8 mouse cellular contexts compared by ENCODE assay signal in genomic region chr6:34176864-34177247, GRCm38 (mm10). TPM values are rescaled to one million over a fixed set of nuclear protein-coding genes. Genes with fewer than 3 reads are reported as not detected.
A peak's percentile ranks its signal among the peaks of the same experiment; 100 is the strongest.
DNase-seq lines count a peak whose midpoint lies in the region; ATAC-seq lines count a peak whose summit lies in the region.

Gene Slc35b4 (minus strand): TSS chr6:34177111.

- peak; percentile 99 for DNase-seq in adipocyte (ENCODE audit: low spot score)
- peak; percentile 99 for DNase-seq in embryo, embryonic 10 days (ENCODE audit: low spot score)
- DNase-seq in gastrocnemius, postnatal 10 days = peak; percentile 84
- peak; percentile 96 for DNase-seq in induced T-regulatory cell, adult 2 months (ENCODE audit: low read depth)
- peak; percentile 92 to 97 for DNase-seq in left cerebral cortex, adult 9 months (ENCODE audit: low spot score in 2 of 2)
- DNase-seq in right cerebral cortex, postnatal 14 days = peak; percentile 90
- DNase-seq in urinary bladder, postnatal 36 days (ENCODE audit: low spot score in 2 of 2) = peak; percentile 87 to 93

- peak; percentile 94 for ATAC-seq in megakaryocyte progenitor cell, adult 5-6 weeks (replicated peaks; ENCODE audit: poor library complexity)

RNA-seq across cellular contexts. Expression of gene Slc35b4, which starts in this region (rescaled TPM):
- total RNA-seq in gastrocnemius, postnatal 10 days (2021) = 10 to 100 TPM in 1 of 2 experiments, 1 to 10 TPM in 1; 9.7 to 12.0 TPM
- 30.0 and 30.7 TPM in 2 replicates for total RNA-seq in megakaryocyte progenitor cell, adult 5-6 weeks (2015)
- 19.2 and 19.8 TPM in 2 replicates for total RNA-seq in megakaryocyte progenitor cell, adult 5-6 weeks (2017)

Comparison
In these comparisons a context has a peak if more than half of its experiments do, and no peak if none do; other contexts are left out.
1. Peak in every context shown above with its lines: DNase-seq and ATAC-seq.